Mouse (Mus musculus) hindbrain, embryonic 15.5 days (tissue): ENCODE results near the gene Atf7ip. TPM values are rescaled to one million over a fixed set of nuclear protein-coding genes. Genes with fewer than 3 reads are reported as not detected.
"Not testable (repeated sequence)": the region's sequence is repeated elsewhere in the genome, so short reads cannot be mapped to it uniquely, and the experiment has no call there.

ENCODE experiments used
- ATAC-seq: fragments of 200-750 bp; cut with Nextera tagmentation; 2 replicates; pipeline ENCODE4 v1.8.0; 2017; ENCODE audit warnings: low read depth, moderate number of reproducible peaks, moderate TSS enrichment; ENCODE audit not compliant: low FRiP score
- H3K27ac ChIP-seq: fragments of 300-500 bp; sonication (generic); replicated peaks from 2 replicates; pipeline ENCODE4 v1.5.1; 2015; ENCODE audit warnings: mild to moderate bottlenecking, inconsistent platforms
- H3K27me3 ChIP-seq: fragments of 300-500 bp; sonication (generic); 2 replicates; pipeline ENCODE4 v1.6.1; 2015; ENCODE audit warnings: control low read depth, inconsistent platforms
- H3K36me3 ChIP-seq: fragments of 300-500 bp; sonication (generic); 2 replicates; pipeline ENCODE4 v1.6.1; 2015; ENCODE audit warnings: control low read depth, inconsistent platforms
- H3K4me1 ChIP-seq: fragments of 300-500 bp; sonication (generic); replicated peaks from 2 replicates; pipeline ENCODE4 v1.6.1; 2015; ENCODE audit warnings: control low read depth, inconsistent platforms
- H3K4me2 ChIP-seq: fragments of 300-500 bp; sonication (generic); 2 replicates; pipeline ENCODE4 v1.6.1; 2015; ENCODE audit warnings: moderate library complexity, mild to moderate bottlenecking, inconsistent platforms
- H3K4me3 ChIP-seq: fragments of 300-500 bp; sonication (generic); 2 replicates; pipeline ENCODE4 v1.5.1; 2015; ENCODE audit warnings: mild to moderate bottlenecking, inconsistent platforms
- H3K9ac ChIP-seq: fragments of 300-500 bp; sonication (generic); 2 replicates; pipeline ENCODE4 v1.6.1; 2015; ENCODE audit warnings: inconsistent platforms
- H3K9me3 ChIP-seq: fragments of 300-500 bp; sonication (generic); 2 replicates; pipeline ENCODE4 v1.6.1; 2016; ENCODE audit warnings: control low read depth, inconsistent platforms
- WGBS: fragments of 180-500 bp; shearing (Covaris S2); methylation state at CpG from one replicate; pipeline ENCODE4 v1.1.7; 2015; 5-methylcytosine and 5-hydroxymethylcytosine counted together
- polyA plus RNA-seq: library from polyadenylated mRNA; unstranded; fragments of >200 nt; fragmentation: Nextera tagmentation; extraction: Ambion mirVana; gene quantifications from 2 replicates; pipeline ENCODE4 v1.2.1, GENCODE M21; 2015

The Atf7ip gene
- polyA plus RNA-seq = 36.1 and 43.7 TPM in 2 replicates

- not testable (repeated sequence) for ATAC-seq, H3K4me3 ChIP-seq, H3K27ac ChIP-seq, H3K4me1 ChIP-seq, H3K4me2 ChIP-seq, H3K36me3 ChIP-seq, H3K9me3 ChIP-seq, H3K27me3 ChIP-seq, H3K9ac ChIP-seq
- WGBS = 96% methylated on average over 3 of the region's 3 CpGs
Observed at GRCm38 (mm10) chr6:136505867-136506266, at the start of gene Atf7ip. Gene Atf7ip, plus strand, starts transcription at chr6:136506167.

GRCm38 (mm10) chr6:136456302-136456701, 49.7 kb upstream of the Atf7ip start:
- Histone ChIP-seq H3K4me2 (no peak overlapping the region), H3K27ac (no peak overlapping the region), H3K27me3 (no peaks in the 10 kb centered on the region), H3K4me3 (no peak overlapping the region), H3K36me3 (no peaks in the 10 kb centered on the region), H3K9me3 (no peaks in the 10 kb centered on the region), H3K4me1 (no peaks in the 10 kb centered on the region), H3K9ac (no peak overlapping the region)
- no peak for ATAC-seq
- 96% methylated on average over 1 of the region's 1 CpGs for WGBS

DNA sequence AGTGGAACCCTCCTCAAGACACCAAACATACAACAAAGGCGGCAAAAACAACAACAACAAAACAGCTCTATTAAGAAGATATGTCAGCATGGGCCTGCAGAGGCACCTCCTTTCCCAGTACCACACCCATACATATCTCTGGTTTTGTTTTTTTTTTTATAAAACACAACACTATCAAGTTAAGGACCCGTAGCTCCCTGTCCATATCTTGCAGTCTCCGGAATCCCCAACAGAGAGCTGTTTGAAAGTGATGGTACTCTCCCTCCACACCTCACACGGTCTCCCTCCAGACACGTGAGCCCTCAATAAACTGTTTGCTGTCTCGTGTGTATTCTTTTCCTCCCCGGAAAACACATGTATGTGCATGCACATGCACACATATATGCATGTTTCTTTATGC, 46.8 kb upstream of the Atf7ip start:
- WGBS = 92% methylated on average over 7 of the region's 7 CpGs
- Histone ChIP-seq H3K36me3 (no peaks in the 10 kb centered on the region), H3K4me3 (no peak overlapping the region)

GRCm38 (mm10) chr6:136463491-136463890, 42.5 kb upstream of the Atf7ip start:
- H3K36me3 ChIP-seq = no peaks in the 10 kb centered on the region
- H3K4me1 ChIP-seq = peaks cover 7% of the 10 kb centered on the region
- no peak overlapping the region for H3K4me2 ChIP-seq
- H3K4me3 ChIP-seq = no peak overlapping the region
- H3K9me3 ChIP-seq = no peaks in the 10 kb centered on the region
- no peak for ATAC-seq
- WGBS = 76% methylated on average over 9 of the region's 9 CpGs
- H3K27ac ChIP-seq = no peak overlapping the region
- no peak overlapping the region for H3K9ac ChIP-seq
- H3K27me3 ChIP-seq = no peaks in the 10 kb centered on the region

More for the DNA sequence above, 46.8 kb upstream of the Atf7ip start:
- no peak overlapping the region for H3K27ac ChIP-seq
- no peaks in the 10 kb centered on the region for H3K9me3 ChIP-seq
- no peak for ATAC-seq
- H3K4me1 ChIP-seq = no peaks in the 10 kb centered on the region
- H3K4me2 ChIP-seq = no peak overlapping the region
- no peak overlapping the region for H3K9ac ChIP-seq
- H3K27me3 ChIP-seq = no peaks in the 10 kb centered on the region

- ATAC-seq = no peak
- H3K27ac ChIP-seq = no peak overlapping the region; the same call in 1 of the 2 replicates
- peaks cover 14% of the 10 kb centered on the region for H3K4me1 ChIP-seq
- WGBS = 67% methylated on average over 12 of the region's 12 CpGs
- H3K9ac ChIP-seq = no peak overlapping the region
- no peaks in the 10 kb centered on the region for H3K36me3 ChIP-seq
- H3K27me3 ChIP-seq = no peaks in the 10 kb centered on the region
- no peak overlapping the region for H3K4me3 ChIP-seq
- H3K9me3 ChIP-seq = no peaks in the 10 kb centered on the region
- H3K4me2 ChIP-seq = no peak overlapping the region
Observed at GRCm38 (mm10) chr6:136464121-136464621, 41.8 kb upstream of the Atf7ip start.

- Histone ChIP-seq H3K27me3 (no peaks in the 10 kb centered on the region), H3K4me2 (no peak overlapping the region), H3K36me3 (no peaks in the 10 kb centered on the region), H3K4me3 (no peak overlapping the region), H3K4me1 (peaks cover 19% of the 10 kb centered on the region), H3K9ac (no peak overlapping the region), H3K9me3 (no peaks in the 10 kb centered on the region), H3K27ac (no peak overlapping the region)
- 82% methylated on average over 8 of the region's 8 CpGs for WGBS
- ATAC-seq = no peak
Observed at GRCm38 (mm10) chr6:136465021-136465420, 40.9 kb upstream of the Atf7ip start.

DNA sequence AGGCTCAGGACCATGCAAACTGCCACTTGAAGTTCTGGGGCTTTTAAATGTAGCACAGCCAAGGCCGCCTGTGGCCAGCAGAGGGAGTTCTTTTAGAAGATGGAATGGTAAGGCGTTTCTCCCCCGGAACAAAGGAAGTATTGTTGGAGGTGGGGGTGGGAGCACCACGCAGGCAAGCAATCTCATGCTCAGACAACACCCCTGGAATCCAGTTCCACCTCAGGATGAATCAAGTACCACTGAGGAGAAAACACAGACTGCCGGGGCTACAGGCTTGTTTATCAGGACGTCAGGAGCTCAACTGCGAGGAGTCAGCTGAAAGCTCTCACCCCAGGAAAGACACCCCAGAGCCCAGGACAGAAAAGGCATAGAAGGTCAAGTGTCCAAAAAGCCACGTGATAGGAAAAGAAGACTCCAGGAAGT, 40.0 kb upstream of the Atf7ip start:
- Histone ChIP-seq H3K4me3 (no peak overlapping the region), H3K4me2 (no peak overlapping the region), H3K36me3 (no peaks in the 10 kb centered on the region), H3K4me1 (peaks cover 29% of the 10 kb centered on the region), H3K9me3 (no peaks in the 10 kb centered on the region), H3K9ac (no peak overlapping the region), H3K27me3 (no peaks in the 10 kb centered on the region), H3K27ac (peak overlapping the region; percentile 89)
- WGBS = 25% methylated on average over 8 of the region's 8 CpGs
- ATAC-seq = no peak

GRCm38 (mm10) chr6:136466956-136467750, 38.8 kb upstream of the Atf7ip start:
- no peaks in the 10 kb centered on the region for H3K36me3 ChIP-seq
- H3K4me1 ChIP-seq = peaks cover 30% of the 10 kb centered on the region
- H3K4me2 ChIP-seq = no peak overlapping the region
- H3K27ac ChIP-seq = peak overlapping the region; percentile 89
- no peaks in the 10 kb centered on the region for H3K27me3 ChIP-seq
- WGBS = 53% methylated on average over 14 of the region's 14 CpGs
- H3K4me3 ChIP-seq = no peak overlapping the region
- H3K9me3 ChIP-seq = no peaks in the 10 kb centered on the region
- no peak for ATAC-seq
- H3K9ac ChIP-seq = no peak overlapping the region

DNA sequence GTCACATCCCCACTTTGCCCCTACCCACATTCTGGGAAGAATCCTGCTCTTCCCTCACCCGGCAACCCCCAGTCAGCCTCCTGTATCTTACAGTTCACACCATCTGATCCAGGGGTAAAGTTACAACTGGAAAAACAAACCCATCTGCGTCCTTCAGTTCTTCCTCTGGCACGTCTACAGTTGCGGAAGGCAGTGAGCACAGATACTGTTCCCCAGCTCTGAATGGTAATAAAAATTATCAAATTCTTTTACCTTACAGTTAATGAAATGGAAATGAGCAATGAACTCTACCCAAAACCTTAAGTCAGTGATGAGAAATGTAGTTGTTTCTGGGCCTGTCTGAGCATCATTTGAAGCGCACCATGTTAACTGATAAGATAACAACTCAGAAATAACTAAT, 38.1 kb upstream of the Atf7ip start:
- H3K27me3 ChIP-seq = no peaks in the 10 kb centered on the region
- 52% methylated on average over 5 of the region's 5 CpGs for WGBS
- ATAC-seq = no peak
- H3K9me3 ChIP-seq = no peaks in the 10 kb centered on the region
- no peak overlapping the region for H3K4me3 ChIP-seq
- peaks cover 30% of the 10 kb centered on the region for H3K4me1 ChIP-seq
- H3K9ac ChIP-seq = no peak overlapping the region
- no peak overlapping the region for H3K4me2 ChIP-seq
- H3K36me3 ChIP-seq = no peaks in the 10 kb centered on the region
- H3K27ac ChIP-seq = peak overlapping the region; percentile 89

- Histone ChIP-seq H3K4me1 (peaks cover 30% of the 10 kb centered on the region), H3K4me2 (no peak overlapping the region), H3K9me3 (no peaks in the 10 kb centered on the region), H3K4me3 (no peak overlapping the region), H3K27ac (peak overlapping the region; percentile 89), H3K36me3 (no peaks in the 10 kb centered on the region), H3K27me3 (no peaks in the 10 kb centered on the region), H3K9ac (no peak overlapping the region)
- peak; percentile 89 for ATAC-seq
- WGBS = 5% methylated on average over 12 of the region's 12 CpGs
Observed at GRCm38 (mm10) chr6:136468401-136468912, 37.5 kb upstream of the Atf7ip start.

- H3K4me2 ChIP-seq = no peak overlapping the region
- ATAC-seq = no peak; the same call in 1 of the 2 replicates
- H3K9ac ChIP-seq = no peak overlapping the region
- H3K9me3 ChIP-seq = no peaks in the 10 kb centered on the region
- WGBS = 16% methylated on average over 12 of the region's 12 CpGs
- peaks cover 30% of the 10 kb centered on the region for H3K4me1 ChIP-seq
- no peak overlapping the region for H3K4me3 ChIP-seq
- no peaks in the 10 kb centered on the region for H3K27me3 ChIP-seq
- no peaks in the 10 kb centered on the region for H3K36me3 ChIP-seq
- H3K27ac ChIP-seq = peak overlapping the region; percentile 89
Observed at GRCm38 (mm10) chr6:136468974-136469792, 36.8 kb upstream of the Atf7ip start.

GRCm38 (mm10) chr6:136469807-136470206, 36.2 kb upstream of the Atf7ip start:
- Histone ChIP-seq H3K27ac (peak overlapping the region; percentile 89), H3K27me3 (no peaks in the 10 kb centered on the region), H3K36me3 (no peaks in the 10 kb centered on the region), H3K4me3 (no peak overlapping the region), H3K4me2 (no peak overlapping the region), H3K4me1 (peaks cover 30% of the 10 kb centered on the region), H3K9ac (no peak overlapping the region), H3K9me3 (no peaks in the 10 kb centered on the region)
- no peak for ATAC-seq
- 69% methylated on average over 9 of the region's 9 CpGs for WGBS
